Mouse (Mus musculus) liver, postnatal 0 days (tissue): ENCODE measurements at regions not wholly inside any gene's neighbourhood (a gene's known extent, or its start where the extent isn't known, plus 50 kb on each side); places are given as distances from the start of the nearest gene placed in this dataset.
"Not testable (repeated sequence)": the region's sequence is repeated elsewhere in the genome, so short reads cannot be mapped to it uniquely, and the experiment has no call there.

Experiments used
- ATAC-seq: fragments of 200-750 bp; cut with Nextera tagmentation; 2 replicates; pipeline ENCODE4 v1.8.0; 2017; ENCODE audit warnings: mild to moderate bottlenecking, moderate library complexity
- DNase-seq: peaks from one replicate; pipeline ENCODE4 v3.0.0-alpha.2; 2016
- H3K27ac ChIP-seq: fragments of 300-500 bp; sonication (generic); 2 replicates; pipeline ENCODE4 v1.5.1; 2014; ENCODE audit warnings: antibody characterized with exemption, moderate library complexity, mild to moderate bottlenecking, low read depth
- H3K27me3 ChIP-seq: fragments of 300-500 bp; sonication (generic); 2 replicates; pipeline ENCODE4 v1.6.1; 2014; ENCODE audit warnings: low read length, control low read depth, mixed read lengths; ENCODE audit not compliant: insufficient read depth
- H3K36me3 ChIP-seq: fragments of 300-500 bp; sonication (generic); replicated peaks from 2 replicates; pipeline ENCODE4 v1.6.1; 2014; ENCODE audit warnings: mild to moderate bottlenecking, control low read depth, low read length, moderate library complexity, mixed read lengths; ENCODE audit not compliant: insufficient read depth
- H3K4me1 ChIP-seq: fragments of 300-500 bp; sonication (generic); 2 replicates; pipeline ENCODE4 v1.6.1; 2014; ENCODE audit warnings: antibody characterized with exemption, mild to moderate bottlenecking, control low read depth; ENCODE audit not compliant: insufficient read depth
- H3K4me2 ChIP-seq: fragments of 300-500 bp; sonication (generic); 2 replicates; pipeline ENCODE4 v1.6.1; 2014; ENCODE audit warnings: low read depth, mild to moderate bottlenecking, low read length, moderate library complexity, mixed read lengths
- H3K4me3 ChIP-seq: fragments of 300-500 bp; sonication (generic); 2 replicates; pipeline ENCODE4 v1.5.1; 2014; ENCODE audit warnings: low read depth, low read length
- H3K9ac ChIP-seq: fragments of 300-500 bp; sonication (generic); replicated peaks from 2 replicates; pipeline ENCODE4 v1.6.1; 2014; ENCODE audit warnings: mild to moderate bottlenecking, moderate library complexity
- H3K9me3 ChIP-seq: fragments of 300-500 bp; sonication (generic); 2 replicates; pipeline ENCODE4 v1.6.1; 2016; ENCODE audit warnings: mild to moderate bottlenecking, control low read depth, low read length, mixed read lengths
- CTCF ChIP-seq: sonication (generic); IDR thresholded peaks from 2 replicates; pipeline ENCODE4 v1.5.1; 2016; ENCODE audit warnings: antibody characterized with exemption, low read depth
- EP300 ChIP-seq: IDR thresholded peaks from 2 replicates; pipeline ENCODE4 v1.6.1; 2016; ENCODE audit warnings: antibody characterized with exemption, low read depth, mild to moderate bottlenecking
- WGBS: fragments of 180-500 bp; shearing (Covaris S2); extraction: QIAGEN DNeasy Blood & Tissue Kit; methylation state at CpG from one replicate; pipeline ENCODE4 v1.1.7; 2014; ENCODE audit not compliant: insufficient replicate concordance; 5-methylcytosine and 5-hydroxymethylcytosine counted together

DNA sequence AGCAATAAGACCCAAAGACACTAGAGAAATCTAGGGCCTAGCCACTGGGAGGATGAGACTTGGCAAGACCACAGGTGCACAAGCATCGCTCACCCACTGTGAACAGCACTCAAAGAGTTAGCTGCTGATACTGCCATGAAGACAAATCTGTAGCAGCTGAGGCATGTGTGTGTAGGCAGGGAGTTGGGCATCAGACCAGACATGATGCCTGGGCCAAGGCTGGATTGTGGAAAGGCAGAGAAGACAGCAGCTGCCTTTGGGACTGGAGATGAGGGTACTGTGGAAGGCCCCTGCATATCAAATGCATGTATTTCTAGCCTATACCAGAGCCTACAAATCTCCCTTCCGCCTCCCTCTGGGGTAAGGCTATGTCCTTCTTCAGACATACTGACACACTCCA lies 92.9 kb upstream of the Nmnat3 start:
- Histone ChIP-seq H3K9ac (no peak overlapping the region), H3K36me3 (no peaks in the 10 kb centered on the region), H3K27me3 (no peaks in the 10 kb centered on the region), H3K4me3 (no peak overlapping the region), H3K4me1 (no peaks in the 10 kb centered on the region), H3K27ac (no peak overlapping the region), H3K9me3 (no peaks in the 10 kb centered on the region), H3K4me2 (no peak overlapping the region)
- DNase-seq, result no peak
- no peak for ATAC-seq
- TF ChIP-seq EP300 (no peak), CTCF (no peak)
- WGBS, result 72% methylated on average over 2 of the region's 2 CpGs

DNA sequence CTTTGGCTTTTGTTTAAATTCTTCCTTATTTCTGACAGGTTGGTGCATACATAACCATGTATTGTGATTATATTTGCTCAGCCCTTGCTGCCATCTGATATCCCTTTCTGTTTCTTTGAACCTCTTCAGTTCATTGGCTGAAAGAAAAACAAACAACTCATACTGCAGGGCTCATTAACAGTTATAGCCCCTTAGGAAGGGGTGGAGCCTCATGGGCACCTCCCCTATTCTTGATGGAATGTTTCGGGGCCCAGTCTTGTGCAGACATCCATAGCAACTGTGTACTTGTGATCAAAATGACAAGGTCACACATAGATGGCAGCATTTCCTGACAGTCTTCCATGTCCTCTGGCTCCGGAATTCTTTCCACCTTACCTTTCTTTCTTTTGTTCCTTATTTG lies 68.4 kb upstream of the Nmnat3 start:
- DNase-seq (no peak), ATAC-seq (no peak)
- no peak overlapping the region for H3K9ac ChIP-seq
- no peak overlapping the region for H3K4me2 ChIP-seq
- TF ChIP-seq CTCF, result no peak
- no peak overlapping the region for H3K4me3 ChIP-seq
- H3K36me3 ChIP-seq, result no peaks in the 10 kb centered on the region
- H3K9me3 ChIP-seq, result no peaks in the 10 kb centered on the region
- no peaks in the 10 kb centered on the region for H3K4me1 ChIP-seq
- 63% methylated on average over 2 of the region's 2 CpGs for WGBS
- H3K27me3 ChIP-seq, result no peaks in the 10 kb centered on the region
- no peak overlapping the region for H3K27ac ChIP-seq

- Histone ChIP-seq H3K27me3 (no peaks in the 10 kb centered on the region), H3K4me1 (no peaks in the 10 kb centered on the region), H3K9ac (no peak overlapping the region), H3K27ac (no peak overlapping the region), H3K4me2 (no peak overlapping the region), H3K4me3 (no peak overlapping the region), H3K36me3 (no peaks in the 10 kb centered on the region), H3K9me3 (no peaks in the 10 kb centered on the region)
- DNase-seq, result no peak
- WGBS, result 74% methylated on average over 8 of the region's 8 CpGs
- ATAC-seq, result no peak
- no peak for TF ChIP-seq CTCF
- TF ChIP-seq EP300, result no peak
Measured at GRCm38 (mm10) chr9:98220367-98220766, 66.9 kb upstream of the Nmnat3 start.

- DNase-seq (no peak), ATAC-seq (no peak)
- Histone ChIP-seq H3K4me1 (no peaks in the 10 kb centered on the region), H3K4me2 (no peak overlapping the region), H3K9me3 (no peaks in the 10 kb centered on the region), H3K27ac (no peak overlapping the region), H3K27me3 (no peaks in the 10 kb centered on the region), H3K9ac (no peak overlapping the region), H3K4me3 (no peak overlapping the region), H3K36me3 (no peaks in the 10 kb centered on the region)
- 44% methylated on average over 1 of the region's 1 CpGs for WGBS
- TF ChIP-seq CTCF (no peak), EP300 (no peak)
Measured at GRCm38 (mm10) chr9:98221766-98222165, 65.5 kb upstream of the Nmnat3 start.

DNA sequence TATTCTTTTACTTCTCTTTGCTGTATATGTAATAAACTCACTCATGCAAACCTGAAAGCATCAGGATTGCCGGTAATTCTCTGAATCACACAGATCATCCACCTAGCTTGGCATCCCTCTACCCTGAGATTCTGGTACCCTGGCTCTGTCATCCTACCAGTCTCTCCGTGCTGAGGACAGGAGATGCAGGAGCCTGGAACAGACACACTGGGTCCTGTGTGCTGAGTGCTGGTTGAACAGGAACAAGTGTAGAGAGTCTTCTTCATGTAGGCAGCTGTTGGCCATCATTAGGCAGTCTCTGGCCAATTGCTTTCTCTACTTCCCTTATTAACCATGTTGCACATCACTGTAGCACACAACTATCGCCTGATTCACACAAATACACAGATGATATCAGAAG lies 59.0 kb upstream of the Nmnat3 start:
- H3K27ac ChIP-seq, result no peak overlapping the region
- H3K36me3 ChIP-seq, result no peaks in the 10 kb centered on the region
- ATAC-seq (no peak), DNase-seq (no peak)
- H3K9ac ChIP-seq, result no peak overlapping the region
- H3K4me3 ChIP-seq, result no peak overlapping the region
- no peaks in the 10 kb centered on the region for H3K9me3 ChIP-seq
- H3K4me2 ChIP-seq, result no peak overlapping the region
- H3K4me1 ChIP-seq, result no peaks in the 10 kb centered on the region
- WGBS, result 75% methylated on average over 3 of the region's 3 CpGs
- H3K27me3 ChIP-seq, result no peaks in the 10 kb centered on the region
- TF ChIP-seq EP300 (no peak), CTCF (no peak)

DNA sequence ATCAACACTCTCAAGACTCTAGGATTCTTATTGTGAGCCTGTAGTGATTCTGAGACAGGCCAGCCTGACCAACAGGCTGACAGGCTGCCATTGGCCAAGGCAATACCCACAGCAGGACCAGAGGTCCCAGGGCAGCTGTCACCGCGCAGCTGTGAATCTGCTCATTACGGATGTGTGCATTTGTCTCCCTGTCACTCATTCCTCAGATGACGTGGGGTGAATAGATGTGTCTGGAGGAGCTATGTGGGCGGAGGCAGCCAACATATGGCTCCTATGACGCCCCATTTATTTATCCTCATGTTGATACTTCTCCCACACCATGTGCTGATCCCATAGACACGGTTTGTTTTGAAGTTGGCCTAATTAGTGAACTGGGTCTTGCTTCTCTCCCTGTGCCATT lies 58.3 kb upstream of the Nmnat3 start:
- Histone ChIP-seq H3K4me1 (no peaks in the 10 kb centered on the region), H3K36me3 (no peaks in the 10 kb centered on the region), H3K27ac (no peak overlapping the region), H3K4me3 (no peak overlapping the region), H3K27me3 (no peaks in the 10 kb centered on the region), H3K4me2 (no peak overlapping the region), H3K9ac (no peak overlapping the region), H3K9me3 (no peaks in the 10 kb centered on the region)
- ATAC-seq (no peak), DNase-seq (no peak)
- 69% methylated on average over 7 of the region's 7 CpGs for WGBS
- TF ChIP-seq EP300 (no peak), CTCF (no peak)

- ATAC-seq, H3K27ac ChIP-seq, H3K4me2 ChIP-seq, H3K9me3 ChIP-seq, DNase-seq, H3K36me3 ChIP-seq, H3K4me1 ChIP-seq, H3K4me3 ChIP-seq, H3K9ac ChIP-seq, H3K27me3 ChIP-seq: not testable (repeated sequence)
- 48% methylated on average over 2 of the region's 2 CpGs for WGBS
Measured at GRCm38 (mm10) chr9:98234731-98235130, 52.5 kb upstream of the Nmnat3 start.
